Mouse (Mus musculus): ENCODE measurements around the gene Heatr5b.

Gene Heatr5b

GRCm38 (mm10) chr17:78770932-78771331, 64.2 kb downstream of the Heatr5b start:
- in situ Hi-C loops (cut with MboI; ENCODE audit: unreplicated experiment in 2 of 2) = no loop called here

DNA sequence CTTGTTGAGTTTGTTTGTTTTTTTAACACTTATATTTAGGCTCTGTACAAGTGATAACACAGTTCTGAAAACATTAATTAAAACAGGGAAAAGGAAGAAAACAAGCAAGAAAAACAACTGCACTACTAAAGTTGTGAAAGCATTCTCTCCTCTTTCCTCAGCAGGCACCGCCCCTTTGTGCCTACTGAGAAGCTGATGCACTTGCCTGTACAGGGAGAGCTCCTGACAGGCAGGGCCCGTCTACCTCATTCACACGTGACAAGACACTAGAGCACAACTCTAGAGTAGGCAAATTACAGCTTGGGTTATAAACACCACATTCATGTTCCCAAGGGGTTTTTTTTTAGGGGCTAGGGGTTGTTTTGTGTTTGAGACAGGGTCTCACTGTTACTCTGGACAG, 65.8 kb downstream of the Heatr5b start:
- in situ Hi-C loops (cut with MboI; ENCODE audit: unreplicated experiment in 2 of 2) = no loop called here

DNA sequence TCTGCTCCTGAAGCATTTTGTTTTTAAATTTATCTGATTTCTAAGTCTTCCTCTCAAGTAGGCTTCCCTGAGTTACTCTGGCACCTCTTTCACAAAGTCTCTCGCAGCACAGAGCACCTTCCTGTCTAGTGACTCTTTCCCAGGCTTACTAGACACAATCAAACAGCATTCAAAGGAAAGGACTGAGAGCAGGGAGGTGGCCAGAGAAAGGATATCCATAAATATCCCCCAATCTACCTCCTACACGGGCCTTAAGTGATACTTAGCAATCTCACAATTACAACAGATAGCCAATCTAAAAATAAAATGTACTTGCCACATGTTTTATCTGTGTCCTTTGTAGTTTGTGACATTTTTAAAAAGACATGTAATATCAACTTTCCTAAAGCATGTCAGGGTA, 66.2 kb downstream of the Heatr5b start:
- in situ Hi-C loops (cut with MboI; ENCODE audit: unreplicated experiment in 2 of 2) = no loop called here

DNA sequence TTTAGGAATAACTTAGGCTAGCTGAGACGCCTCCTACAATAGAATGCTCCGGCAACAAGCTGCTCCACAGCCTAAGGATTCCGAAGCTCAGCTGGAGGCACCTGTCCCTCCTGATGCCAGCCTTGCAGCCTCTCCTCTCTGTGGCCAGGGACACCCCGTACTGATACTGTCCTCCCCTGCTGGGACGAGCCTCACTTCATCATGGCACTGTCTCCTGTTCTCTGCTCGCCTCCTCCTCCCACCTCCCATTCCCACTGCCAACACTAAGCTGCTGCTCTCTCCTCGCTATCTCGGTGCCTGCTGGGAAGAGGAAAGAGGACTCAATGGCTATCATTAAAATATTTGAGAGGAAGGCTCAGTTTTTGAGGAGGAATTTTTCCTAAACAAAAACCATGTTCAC, 67.6 kb downstream of the Heatr5b start:
- in situ Hi-C loops (cut with MboI; ENCODE audit: unreplicated experiment in 2 of 2) = no loop called here

DNA sequence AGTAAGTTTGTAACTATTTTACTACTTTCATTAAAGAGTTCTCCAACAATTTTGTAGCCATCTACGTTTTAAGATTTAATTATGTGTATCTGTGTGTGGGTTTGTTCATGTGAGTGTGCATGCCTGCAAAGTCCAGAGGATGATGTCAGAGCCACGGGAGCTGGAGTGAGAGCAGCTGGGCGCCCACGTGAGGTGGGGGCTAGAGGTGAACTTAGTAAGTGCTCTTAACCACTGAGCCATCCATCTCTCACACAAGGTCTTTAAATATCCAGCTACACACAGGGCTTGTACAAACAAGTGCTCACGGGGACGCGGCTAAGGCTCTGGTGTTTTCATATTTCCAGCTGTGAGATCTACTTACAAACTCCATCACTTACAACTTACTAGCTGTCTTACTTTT, 69.1 kb downstream of the Heatr5b start:
- in situ Hi-C loops (cut with MboI; ENCODE audit: unreplicated experiment in 2 of 2) = no loop called here

- in situ Hi-C loops (cut with MboI; ENCODE audit: unreplicated experiment in 2 of 2) = no loop called here
Measured at GRCm38 (mm10) chr17:78763272-78763671, 71.9 kb downstream of the Heatr5b start.

DNA sequence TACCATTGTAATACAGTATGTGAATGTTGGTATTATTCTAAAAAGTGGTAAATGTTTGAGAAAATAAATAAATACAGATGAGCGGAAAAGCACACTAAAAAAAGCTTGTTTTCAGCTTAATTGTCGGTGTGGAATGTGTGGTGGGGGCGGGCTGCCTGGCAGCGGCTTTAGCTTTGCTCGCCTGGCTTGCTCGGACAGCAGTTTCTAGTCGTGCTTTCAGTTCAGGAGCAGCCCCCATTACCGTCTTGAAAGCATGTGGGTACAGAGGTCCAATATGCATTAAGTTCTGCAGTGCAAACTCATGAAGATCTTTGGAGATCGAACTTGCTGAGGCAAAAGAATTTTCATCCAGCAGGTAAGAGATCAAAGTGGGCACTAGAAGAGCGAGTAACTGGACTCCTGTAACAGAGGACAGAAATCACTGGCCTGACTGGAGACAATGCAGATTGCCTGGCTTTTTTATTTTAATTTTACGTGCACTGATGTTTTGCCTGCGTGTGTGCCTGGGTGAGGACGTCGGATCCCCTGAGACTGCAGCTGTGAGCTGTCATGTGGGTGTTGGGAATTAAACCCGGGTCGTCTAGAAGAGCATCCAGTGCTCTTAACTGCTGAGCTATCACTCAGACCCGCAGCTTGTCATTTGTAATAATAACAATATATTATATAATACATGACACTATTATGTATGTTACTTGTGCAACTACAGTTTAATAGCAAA, 82.1 kb downstream of the Heatr5b start:
- in situ Hi-C loops (cut with MboI; ENCODE audit: unreplicated experiment in 2 of 2) = no loop called here

- in situ Hi-C loops (cut with MboI; ENCODE audit: unreplicated experiment in 2 of 2) = no loop called here
Measured at GRCm38 (mm10) chr17:78752064-78752463, 83.1 kb downstream of the Heatr5b start.

GRCm38 (mm10) chr17:78748440-78748839, 86.7 kb downstream of the Heatr5b start:
- in situ Hi-C loops (cut with MboI; ENCODE audit: unreplicated experiment in 2 of 2) = no loop called here

GRCm38 (mm10) chr17:78738416-78738815, 96.7 kb downstream of the Heatr5b start:
- in situ Hi-C loops (cut with MboI; ENCODE audit: unreplicated experiment in 2 of 2) = loop anchor here in 1 of 2 experiments (10.0 kb wide), 1 partner anchor 196 kb away; the partner anchor contains the start of genes Cebpz and Ndufaf7

DNA sequence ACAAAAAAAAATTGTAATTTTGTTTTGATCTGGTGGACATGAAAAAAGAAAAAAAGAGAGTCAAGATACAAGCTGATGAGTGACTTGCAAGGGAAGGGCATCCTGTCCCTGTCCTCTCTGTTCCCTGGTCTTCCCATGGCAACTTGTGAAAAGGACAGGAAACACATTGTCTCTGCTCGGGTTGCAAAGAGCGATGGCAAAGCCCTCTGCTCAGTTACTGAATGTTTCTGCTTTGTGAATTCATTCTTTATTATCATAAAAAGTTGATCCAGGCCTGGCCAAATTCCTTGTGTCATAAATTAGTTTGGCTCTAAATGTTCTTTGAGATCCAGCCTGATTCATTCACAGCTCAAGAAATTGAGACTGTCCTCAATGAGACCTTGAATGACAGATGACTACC, 97.4 kb downstream of the Heatr5b start:
- in situ Hi-C loops (cut with MboI; ENCODE audit: unreplicated experiment in 2 of 2) = loop anchor here in 1 of 2 experiments (10.0 kb wide), 1 partner anchor 197 kb away; the partner anchor contains the start of genes Cebpz and Ndufaf7

DNA sequence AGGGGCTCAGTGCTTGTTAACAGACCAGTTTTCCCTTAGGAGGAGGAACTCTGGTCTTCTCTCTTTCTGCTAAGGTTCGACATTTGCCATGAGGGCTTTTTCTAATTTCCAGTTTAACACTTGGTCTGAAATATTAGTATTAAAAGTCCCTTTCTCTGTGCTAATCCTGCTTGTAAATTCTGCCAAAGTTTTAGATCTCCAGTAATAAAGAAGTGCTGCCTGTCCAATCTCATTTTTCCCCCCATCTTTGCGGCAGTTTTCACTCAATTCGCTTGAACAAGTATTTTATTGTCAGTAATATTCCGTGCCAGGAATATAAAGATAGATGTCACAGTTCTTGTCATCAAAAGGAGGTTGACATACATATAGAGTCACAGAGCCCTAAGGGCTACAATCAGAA, 98.1 kb downstream of the Heatr5b start, which contains the start of gene Strn:
Gene Strn, minus strand, starts transcription at position 101 of the 400 bp plus-strand sequence.
- in situ Hi-C loops (cut with MboI; ENCODE audit: unreplicated experiment in 2 of 2) = loop anchor here in 1 of 2 experiments (10.0 kb wide), 1 partner anchor 198 kb away; the partner anchor contains the start of genes Cebpz and Ndufaf7

DNA sequence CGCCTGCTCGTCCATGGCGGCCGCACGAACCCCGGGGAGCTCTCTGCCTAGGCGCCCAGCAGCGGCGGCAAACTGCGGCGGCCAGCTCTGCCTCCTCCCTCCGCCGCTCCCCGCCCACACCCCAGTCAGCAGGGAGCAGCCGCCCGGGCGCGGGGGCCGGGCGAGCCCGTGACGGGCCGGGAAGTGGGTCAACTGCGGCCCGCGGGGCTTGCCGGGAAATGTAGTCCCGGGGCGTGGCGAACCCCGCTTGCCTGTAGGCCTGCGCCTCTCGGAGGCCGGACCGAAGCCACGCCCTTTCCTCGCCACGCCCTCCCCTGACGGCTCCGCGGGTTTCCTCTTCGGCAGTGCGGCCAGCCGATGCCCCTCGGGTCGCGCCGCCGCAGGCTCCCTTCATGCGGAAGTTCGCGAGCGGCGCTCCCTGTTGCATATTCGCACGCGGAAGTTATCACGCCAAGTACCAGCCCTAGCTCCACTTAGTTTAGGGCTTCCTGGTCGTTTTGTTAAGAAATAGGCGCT, 98.6 kb downstream of the Heatr5b start:
- in situ Hi-C loops (cut with MboI; ENCODE audit: unreplicated experiment in 2 of 2) = loop anchor here in 1 of 2 experiments (10.0 kb wide), 1 partner anchor 198 kb away; the partner anchor contains the start of genes Cebpz and Ndufaf7

- in situ Hi-C loops (cut with MboI; ENCODE audit: unreplicated experiment in 2 of 2) = loop anchor here in 1 of 2 experiments (10.0 kb wide), 1 partner anchor 199 kb away; the partner anchor contains the start of genes Cebpz and Ndufaf7
Measured at GRCm38 (mm10) chr17:78735731-78736472, 99.3 kb downstream of the Heatr5b start.

- in situ Hi-C loops (cut with MboI; ENCODE audit: unreplicated experiment in 2 of 2) = loop anchor here in 1 of 2 experiments (10.0 kb wide), 1 partner anchor 200 kb away; the partner anchor contains the start of genes Cebpz and Ndufaf7
Measured at GRCm38 (mm10) chr17:78734806-78735205, 100.4 kb downstream of the Heatr5b start.

GRCm38 (mm10) chr17:78732056-78732455, 103.1 kb downstream of the Heatr5b start:
- in situ Hi-C loops (cut with MboI; ENCODE audit: unreplicated experiment in 2 of 2) = loop anchor here in 1 of 2 experiments (10.0 kb wide), 1 partner anchor 203 kb away; the partner anchor contains the start of genes Cebpz and Ndufaf7

DNA sequence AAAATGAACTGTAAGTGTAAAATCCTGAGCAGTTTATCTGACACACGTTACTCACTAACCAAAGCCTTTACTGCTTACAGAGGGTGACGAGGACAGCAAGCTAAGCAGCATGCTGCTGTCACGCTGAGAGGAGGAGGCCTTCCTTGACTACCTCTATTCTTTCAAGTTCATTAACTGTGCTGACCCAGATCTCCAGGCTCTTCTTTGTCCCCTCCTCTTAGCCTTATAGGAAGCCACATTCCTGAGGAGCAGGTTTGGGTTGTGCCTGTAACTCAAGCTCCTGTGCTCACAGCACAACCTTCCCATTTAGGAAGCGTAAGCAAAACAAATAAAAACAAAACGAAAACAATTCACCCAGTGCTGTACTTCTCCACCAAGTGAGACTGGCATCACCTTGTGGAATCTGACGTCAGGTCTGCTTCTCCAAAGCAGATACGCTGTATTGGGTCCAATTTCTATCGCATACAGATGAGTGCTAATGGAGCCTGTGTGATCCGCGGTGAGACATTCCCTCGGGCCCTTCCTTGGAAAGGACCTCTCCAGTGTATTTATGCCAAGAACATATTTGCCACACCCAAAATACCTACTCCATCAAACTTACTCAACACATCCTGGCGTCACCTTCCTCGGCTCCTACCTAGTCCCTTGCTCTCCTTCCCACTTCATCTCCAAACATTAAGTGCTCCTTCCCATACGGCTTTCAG, 108.3 kb downstream of the Heatr5b start:
- in situ Hi-C loops (cut with MboI; ENCODE audit: unreplicated experiment in 2 of 2) = no loop called here

DNA sequence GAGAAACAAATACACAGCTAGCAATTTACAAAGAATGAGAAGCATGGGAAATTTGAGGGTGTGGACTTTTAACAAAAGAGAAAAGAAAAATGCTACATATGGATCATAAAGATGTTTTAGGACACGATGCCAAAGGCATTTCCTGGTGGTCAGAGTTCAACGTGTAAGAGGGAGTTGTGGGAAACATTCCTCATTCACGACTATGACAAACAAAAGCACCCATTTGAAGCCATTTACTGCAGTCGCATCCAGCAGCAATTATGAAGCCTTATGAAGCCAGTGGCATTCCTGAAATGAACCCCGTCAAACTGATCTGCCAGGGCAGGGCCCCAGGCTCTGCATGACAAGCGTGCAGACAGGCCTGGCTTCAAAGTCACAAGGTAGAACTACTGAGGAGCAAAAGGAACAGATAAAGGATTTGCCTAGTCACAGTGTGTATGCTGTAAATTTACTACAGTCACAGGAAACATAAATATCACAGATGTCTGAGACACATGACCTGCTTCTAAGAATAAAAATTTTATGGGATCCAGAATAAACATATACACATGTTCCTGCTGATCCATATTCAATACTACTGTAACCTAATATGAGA, 110.6 kb downstream of the Heatr5b start:
- in situ Hi-C loops (cut with MboI; ENCODE audit: unreplicated experiment in 2 of 2) = no loop called here

- in situ Hi-C loops (cut with MboI; ENCODE audit: unreplicated experiment in 2 of 2) = no loop called here
Measured at GRCm38 (mm10) chr17:78721690-78722089, 113.5 kb downstream of the Heatr5b start.

DNA sequence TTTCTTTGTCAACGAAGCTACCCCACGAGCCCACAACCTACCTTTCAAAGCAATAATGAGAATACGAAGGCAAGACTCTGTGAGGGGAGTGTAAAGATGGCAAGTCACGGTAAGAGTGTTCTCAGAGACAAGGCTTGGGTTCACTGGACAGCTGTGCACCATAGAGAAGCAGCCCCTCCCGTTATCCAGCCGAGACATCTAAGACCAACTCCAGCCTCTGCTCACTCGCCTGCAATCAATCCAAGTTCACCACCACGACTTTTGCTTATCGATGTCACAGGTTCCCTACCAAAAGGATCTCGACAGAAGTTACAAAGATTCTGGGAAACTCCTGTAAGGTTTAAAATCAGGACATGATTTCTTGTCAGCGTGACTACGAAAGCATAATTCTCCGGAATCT, 116.1 kb downstream of the Heatr5b start:
- in situ Hi-C loops (cut with MboI; ENCODE audit: unreplicated experiment in 2 of 2) = no loop called here
